Mouse (Mus musculus): ENCODE measurements around the gene Gna13. TPM values are rescaled to one million over a fixed set of nuclear protein-coding genes. Genes with fewer than 3 reads are reported as not detected.
A peak's percentile ranks its signal among the peaks of the same experiment; 100 is the strongest.

Gna13 gene
- polyA plus RNA-seq, 3 experiments from 2014 or later: 57.3 to 78.9 (median 61.4) TPM

DNA sequence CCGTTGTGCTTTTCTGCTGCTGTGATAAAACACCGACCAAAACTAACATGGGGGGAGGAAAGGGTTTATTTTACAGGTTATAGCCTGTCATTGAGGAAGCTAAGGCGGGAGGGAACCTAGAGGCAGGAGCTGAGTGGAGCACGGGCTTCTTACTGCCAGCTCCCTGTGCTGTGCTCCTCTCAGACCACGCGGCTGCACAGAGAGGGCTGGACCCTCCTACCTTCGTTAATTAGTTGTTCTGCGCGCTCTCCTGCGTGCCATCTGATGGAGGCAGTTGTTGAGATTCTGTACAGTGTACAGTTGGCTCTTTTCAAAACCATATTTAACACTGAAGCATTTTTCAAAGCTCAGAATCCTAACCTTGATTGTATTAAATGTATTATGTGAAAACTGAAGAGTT, 14.8 kb downstream of the Gna13 start:
- no peak for ATAC-seq

DNA sequence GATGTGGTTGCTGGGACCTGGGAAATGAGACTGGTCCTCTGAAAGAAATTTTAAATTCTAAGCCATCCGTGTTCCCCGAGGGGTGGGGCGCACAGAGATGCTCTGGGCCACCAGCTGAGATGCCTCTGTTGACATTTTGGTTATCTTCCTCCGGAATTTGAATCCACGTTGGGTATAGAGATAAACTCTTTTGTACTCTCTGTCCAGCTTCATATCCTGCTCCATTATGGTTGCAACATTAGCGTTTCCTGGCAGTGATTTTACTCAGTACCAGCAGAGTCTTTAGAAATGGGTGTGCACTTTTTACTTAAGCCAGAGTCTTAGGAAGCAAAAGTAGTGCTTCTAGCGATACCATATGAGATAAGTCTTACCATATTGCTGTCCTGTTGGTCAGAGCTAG, 15.4 kb downstream of the Gna13 start:
- no peak for ATAC-seq

DNA sequence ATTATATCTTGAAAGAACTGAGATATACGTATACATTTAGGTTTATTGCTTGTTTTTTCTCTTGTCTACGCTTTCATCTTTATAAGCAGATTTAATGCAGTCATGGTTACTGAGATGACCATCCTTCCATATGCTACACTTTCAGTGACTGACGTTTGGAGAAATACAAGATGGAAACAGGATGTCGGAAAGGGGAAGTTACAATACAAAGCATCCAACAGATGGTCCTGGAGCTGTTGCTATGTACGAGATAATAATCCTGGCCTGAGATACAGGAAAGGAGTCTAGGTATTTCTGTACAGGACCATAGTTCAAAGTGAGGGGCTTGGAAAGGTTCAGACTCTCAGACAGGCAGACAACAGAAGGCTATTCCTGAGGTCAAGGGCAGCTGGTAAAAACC, 18.0 kb downstream of the Gna13 start:
- no peak for ATAC-seq

DNA sequence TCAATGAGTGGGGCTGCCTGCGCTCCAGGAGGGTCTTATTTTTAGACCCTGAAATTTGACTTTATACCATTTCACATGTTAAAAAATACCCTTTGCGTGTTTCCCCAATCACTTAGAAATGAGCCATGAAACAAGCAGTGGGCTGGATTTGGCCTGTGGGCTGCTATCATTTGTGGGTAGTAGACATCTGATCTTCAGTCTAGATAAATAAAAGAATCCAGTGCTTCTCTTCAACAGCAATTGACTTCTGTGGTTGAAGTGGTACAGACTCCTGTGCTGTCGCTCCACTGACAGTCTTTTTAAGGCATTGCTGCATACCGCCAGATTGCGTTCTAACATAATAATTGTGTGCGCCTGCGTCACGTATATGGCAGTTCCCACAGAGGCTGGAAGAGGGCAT, 22.7 kb downstream of the Gna13 start:
- ATAC-seq: no peak

DNA sequence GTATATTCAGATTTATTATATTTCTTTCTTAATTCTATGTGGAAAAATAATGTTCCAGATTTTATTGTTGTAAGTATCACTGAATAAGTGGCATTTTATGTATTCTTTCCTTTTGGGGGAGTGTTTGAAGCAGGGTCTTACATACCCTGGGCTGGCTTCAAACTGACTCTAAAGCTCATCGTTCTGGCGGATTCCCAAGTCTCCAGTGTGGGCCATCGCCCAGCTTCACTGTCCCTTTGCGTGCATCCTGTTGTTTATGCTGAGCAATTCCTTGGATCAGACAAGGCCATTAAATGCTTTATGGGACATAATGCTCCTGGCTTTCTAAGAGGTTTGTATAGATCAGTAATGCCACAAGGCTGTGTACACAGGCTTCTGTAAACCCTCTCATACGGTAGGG, 26.4 kb downstream of the Gna13 start:
- ATAC-seq: no peak

DNA sequence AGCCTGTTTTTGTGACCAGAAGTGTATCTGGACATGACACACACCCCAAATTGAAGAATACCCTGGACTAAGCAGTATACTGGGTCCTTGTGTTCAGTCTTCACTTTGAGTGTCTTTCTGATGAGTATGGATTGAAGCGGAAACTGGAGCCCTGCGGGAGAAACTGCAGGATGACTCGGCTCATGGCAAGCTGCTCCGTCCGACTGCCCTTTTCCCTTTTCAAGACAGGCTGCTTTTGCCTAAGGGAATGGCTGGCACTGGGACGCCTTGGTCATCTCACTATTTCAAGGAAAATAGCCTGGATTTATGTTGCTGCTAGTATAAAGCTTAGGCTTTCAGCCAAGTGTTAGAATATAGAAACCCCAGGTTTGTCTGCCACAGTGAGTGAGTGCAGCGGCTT, 28.6 kb downstream of the Gna13 start:
- no peak for ATAC-seq

DNA sequence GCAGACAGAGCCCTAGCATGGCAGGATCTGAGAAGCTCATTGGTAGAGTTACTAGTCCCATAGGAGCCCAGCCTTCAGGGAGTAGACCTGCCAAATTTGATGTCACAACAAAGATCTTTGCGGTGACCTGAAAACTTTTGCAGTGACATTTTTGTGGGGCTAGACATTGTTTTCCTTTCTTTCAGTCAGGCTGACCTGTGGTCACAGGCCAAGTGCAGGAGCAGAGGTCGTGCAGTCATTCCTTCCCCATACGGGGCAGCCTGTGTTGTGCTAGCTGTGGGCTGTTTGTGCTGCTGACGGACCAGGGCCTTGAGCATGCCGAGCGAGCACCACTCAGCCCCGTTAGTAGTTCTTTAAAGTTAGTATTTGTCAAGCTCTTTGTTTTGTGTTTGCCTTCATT, 29.1 kb downstream of the Gna13 start:
- ATAC-seq: no peak

DNA sequence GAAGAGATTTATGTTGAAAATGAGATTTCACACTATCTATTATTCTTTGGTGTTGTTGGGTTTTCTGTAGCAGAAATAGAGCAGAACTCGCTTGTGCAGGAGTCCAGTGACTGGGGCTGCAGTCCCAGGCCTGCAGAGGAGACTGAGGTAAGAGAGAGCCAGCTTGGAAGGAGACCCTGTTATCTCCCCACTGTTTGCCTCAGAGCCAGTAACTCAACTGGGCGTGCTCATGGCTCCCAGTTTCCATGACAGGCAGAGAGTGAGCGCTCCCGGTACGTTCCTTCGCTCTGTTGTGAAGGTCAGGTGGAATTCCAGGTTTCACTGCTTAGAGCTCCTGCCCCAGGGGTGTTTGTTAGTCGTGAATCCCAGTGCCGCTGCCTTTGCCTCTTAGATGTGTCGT, 30.0 kb downstream of the Gna13 start:
- ATAC-seq: no peak

DNA sequence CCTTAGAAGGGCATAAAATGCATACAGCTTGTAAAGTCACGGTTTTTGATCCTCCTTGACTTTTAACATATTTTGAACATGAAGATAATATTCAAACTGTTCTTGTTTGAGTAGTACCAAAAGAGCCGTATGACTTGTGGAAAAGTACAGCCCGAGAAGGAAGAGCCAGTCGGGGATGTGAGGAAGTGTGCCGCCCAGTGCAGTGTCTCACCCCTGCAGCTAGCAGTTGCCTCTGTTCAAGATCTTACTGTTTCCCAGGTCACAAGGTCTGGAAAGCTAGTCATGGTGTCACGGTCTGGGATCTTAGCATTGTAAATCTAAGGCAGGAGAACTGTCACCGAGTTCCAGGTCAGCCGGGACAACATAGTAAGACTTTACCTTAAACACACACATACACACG, 32.1 kb downstream of the Gna13 start:
- no peak for ATAC-seq

DNA sequence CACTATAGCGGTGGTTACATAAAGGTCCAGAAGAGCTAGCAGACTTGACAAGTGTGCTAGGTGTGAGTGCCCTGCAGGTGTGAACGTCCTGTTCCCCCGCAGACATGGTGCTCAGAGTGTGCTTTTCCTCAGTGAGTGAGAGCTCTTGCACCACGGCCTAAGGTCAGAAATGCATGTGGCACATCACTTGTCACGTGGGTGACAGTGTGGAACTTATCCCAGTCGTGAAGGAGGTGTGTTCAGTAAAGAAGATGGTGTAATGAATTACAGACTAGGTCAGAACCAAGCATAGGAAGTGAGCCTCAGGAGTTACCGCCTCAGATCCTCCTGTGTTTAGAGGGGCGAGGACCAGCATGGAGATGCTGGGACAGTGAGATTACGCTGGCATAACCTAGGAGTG, 32.7 kb downstream of the Gna13 start:
- no peak for ATAC-seq

DNA sequence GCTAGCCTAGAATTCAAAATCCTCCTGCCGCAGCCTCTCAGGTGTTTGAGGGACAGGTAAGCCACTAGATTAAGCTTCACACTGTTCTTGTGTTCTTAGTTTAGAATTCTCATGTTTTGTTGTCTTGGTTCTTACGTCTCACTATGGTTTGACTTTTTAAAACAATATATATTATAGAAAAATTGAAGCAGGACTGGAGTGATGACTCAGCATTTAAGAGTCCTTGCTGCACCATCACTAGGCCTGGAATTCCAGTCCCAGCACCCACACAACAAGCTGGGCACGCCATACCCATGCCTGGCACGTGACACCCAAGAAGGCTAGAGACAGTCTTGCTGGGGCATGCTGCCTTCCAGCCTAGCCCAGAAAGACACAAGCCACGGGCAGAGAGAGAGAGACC, 43.8 kb downstream of the Gna13 start:
- no peak for ATAC-seq

DNA sequence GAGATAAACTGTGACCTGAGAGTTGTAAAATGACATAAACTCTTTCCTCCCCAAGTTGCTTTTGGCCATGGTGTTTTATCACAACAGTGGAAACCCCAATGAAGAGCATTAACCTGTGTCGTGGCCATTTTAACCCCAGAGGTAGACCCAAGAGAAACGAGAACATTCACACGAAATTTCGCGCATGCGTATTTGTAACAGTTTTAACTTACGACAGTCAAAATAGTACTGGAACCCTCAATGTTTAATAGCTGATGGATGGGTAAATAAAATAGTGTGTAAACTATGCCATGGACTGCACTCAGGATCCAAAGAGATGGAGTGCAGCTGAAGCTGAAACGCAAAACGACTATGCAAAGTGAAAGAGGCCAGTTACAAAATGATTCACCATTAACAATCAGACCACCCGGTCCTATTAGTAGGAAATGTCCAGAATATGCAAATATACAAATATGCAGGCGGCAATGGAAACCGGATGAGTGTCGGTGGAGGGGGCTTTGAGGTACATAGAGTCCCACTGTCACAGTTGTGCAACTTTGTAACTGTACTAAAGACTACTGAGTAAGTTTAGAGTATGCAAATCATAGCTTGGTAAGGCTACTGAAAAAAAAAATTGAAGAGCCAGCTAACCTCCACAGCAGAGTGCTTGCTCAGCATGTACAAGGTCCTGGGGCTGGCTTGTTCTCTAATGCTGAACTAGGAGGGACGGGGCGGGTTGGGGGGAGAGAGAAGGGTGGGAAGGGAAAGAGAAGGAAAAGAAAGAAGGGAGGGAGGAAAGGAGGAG, 47.8 kb downstream of the Gna13 start:
- ATAC-seq: peak; percentile 51

DNA sequence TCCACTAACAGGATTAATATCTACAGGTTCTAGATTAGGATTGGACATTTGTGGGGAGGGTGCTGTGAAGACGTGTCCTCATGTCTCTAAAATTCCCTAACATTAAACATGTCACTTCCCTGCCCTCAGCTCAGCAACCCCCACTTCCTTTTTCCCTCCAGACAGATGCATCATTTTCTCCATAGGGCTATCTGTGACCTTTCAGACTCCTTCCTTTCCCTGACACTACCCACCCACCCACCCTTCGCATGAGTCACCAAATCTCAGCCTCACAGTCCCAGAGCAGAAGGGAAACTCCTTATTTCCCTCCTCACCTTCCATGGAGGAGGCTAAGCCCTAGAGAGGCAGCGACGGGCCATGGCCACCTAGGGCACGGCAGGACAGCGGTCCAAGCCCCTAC, 51.0 kb downstream of the Gna13 start, which contains the start of gene 9930022D16Rik:
Gene 9930022D16Rik, plus strand, starts transcription at position 301 of the 400 bp plus-strand sequence.
- no peak for ATAC-seq

DNA sequence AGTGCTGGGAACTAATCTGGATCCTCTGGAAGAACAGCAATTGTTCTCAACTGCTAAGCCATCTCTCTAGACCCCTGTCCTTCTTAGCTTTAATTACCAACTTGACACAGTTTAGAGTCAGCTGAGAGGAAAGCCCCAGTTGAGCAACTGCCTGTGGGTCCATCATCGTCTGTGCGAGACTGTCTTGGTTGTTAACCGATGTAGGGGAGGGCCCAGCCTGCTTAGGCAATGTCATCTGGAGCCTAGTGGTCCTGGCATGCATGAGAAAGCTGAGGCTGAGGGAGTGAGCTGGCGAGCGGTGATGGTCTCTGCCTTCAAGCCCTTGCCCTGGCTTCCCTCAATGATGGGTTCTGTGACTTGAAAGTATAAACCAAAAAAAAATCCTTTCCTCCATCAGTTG, 52.2 kb downstream of the Gna13 start:
- no peak for ATAC-seq

DNA sequence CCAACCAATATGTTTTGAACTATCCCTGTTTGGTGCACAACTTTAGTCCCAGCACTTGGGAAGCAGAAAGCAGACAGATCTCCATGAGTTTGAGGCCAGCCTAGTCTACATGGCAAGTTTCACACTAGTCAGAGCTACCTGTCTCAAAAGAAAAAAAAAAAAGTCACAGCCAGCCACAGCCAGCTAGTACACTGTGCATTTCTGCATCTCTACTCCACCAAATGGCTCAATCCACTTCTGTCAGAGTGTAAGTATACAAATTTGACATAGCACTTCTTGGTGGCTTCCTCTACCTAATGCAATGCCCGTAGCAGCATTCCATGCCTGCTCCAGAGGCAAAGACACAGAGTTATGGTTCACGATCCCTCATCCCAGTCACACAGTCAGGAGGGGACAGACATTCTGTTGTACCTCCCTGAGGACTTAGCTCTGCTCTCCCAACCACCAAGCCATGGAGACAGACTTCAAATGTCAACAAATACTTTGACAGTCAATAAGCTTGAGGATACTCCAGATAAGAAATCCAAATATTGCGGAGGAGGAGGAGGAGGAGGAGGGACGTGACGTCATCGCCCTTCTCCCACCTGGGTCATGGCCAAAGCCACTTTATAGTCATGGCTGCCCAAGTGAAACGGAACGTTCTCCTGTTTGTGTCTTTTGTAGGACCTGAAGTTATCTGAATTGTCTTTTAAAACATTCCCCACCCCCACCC, 54.2 kb downstream of the Gna13 start:
- ATAC-seq: no peak

DNA sequence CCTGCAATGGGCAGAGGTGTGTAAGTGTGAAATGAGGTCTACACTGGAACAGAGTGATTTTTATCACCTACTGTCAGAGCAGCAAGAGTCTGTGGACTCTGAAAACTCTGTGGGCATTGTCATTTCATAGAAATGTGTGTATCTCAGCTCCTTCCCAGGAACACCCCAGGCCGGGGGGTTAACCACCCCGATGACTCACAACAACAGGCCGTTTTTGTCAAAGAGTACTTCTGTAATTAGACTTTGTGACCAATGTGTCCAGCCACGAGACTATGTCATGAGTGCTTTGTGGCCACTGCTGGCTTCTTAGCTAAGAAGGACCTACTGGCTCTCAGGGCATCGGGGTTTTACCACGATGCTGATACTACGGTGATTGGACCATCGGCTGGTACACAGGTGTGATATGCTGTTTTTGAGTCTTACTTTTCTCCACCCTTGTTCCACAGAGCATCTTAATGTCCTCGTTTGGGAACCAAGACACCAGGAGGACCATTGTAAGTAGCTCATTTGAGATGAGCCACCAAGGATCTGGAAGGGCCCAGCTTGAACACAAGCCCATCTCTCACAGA, 54.9 kb downstream of the Gna13 start:
- no peak for ATAC-seq

DNA sequence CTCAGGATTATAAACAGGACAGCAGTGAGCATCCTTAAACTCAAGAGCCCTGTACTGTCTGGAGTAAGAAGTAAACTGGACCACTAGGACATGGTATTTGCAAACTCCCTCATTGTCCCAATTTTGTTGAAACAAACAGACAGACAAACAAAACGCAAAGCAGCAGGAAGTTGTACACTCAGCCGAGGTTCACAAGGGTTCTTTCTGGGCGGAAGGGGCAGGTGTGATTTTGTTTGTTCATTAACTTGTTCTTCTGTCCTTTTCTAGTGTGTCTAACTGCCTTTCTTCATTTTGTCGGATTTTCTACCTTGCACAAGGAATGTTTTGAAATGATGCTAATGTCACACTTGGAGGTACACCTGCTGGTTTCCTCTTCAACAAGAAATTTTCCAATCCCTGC, 56.8 kb downstream of the Gna13 start:
- peak; percentile 18 for ATAC-seq

DNA sequence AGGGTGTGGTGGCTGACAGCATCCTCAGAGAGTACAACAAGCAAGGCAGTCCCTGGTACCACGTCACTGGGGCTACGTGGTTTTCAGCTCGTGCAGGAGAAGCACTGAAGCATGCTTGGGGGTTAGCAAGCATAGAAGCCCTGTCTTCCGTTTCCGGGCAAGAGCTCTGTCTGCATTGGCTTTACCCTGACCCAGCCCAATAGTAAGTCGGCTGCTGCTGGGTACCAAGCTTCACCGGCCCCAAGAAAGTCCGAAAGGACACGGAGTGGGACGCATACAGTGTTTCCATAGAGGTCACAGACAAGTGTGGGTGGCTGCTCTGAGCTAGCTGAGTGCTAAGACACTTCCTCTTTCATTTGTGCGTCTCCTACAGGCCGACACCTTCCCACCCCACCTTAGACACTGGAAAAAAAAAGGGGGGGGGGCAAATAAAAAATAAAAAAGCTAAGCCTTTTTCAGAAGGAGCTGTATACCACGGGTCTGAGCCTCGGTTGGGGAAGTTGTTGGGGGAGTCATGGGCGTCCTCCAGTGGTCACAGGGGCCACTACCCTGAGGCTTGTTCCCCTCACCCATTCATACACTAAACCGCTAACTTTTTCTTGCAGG, 57.4 kb downstream of the Gna13 start:
- ATAC-seq: peak; percentile 83

DNA sequence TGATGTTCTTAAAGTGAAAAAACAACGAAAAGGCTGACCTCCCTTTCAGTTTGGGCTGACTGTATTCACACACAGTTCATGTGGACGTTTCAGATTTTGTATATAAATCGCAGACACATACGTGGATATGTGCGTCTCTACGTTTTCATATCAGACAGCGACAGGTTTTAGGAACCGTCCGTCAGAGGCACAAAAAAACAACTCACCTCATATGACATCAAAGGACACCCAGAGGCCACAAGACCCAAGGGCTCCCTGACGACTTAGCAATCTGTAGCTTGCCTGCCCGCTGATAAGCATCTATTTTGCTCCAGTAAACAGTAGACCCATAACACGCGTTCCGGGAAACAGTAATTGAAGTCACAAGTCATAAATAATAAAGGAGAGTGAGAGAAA, 57.9 kb downstream of the Gna13 start:
- ATAC-seq: peak; percentile 36

DNA sequence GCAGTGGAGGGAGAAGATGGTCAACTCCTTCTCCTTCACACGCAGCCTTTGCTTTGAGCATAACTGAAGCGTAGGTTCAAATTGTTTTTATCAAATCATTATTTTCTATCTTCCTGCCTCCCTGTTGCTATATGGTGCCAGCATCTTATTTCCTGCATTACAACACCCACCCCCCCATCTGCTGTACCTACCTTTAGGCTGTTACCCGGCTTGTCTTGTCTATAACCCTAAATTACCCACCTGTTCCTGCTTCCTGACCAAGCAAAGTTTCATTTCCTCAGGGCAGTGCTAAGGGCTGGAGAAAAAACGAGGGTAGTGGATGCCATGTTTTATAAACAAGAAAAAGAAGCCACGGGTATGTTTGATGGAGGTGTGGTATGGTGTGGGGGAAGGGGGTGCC, 58.6 kb downstream of the Gna13 start:
- no peak for ATAC-seq

DNA sequence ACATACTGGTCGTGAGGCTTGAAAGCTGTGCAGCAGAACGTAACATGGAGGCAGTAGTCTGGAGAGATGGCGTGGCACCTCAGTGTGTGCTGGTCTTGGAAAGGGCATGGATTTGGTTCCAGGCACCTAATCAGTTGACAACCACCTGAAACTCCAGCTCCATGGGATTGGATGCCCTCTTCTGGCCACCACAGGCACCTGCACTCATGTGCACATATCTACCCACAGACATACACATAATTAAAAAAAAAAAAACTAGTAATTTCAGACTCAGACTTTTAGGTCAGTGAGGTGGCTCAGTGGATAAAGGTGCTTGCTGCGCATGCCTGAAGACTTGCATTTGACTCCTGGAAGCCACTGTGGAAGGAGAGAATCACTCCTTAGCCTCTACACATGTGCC, 59.6 kb downstream of the Gna13 start:
- ATAC-seq: no peak

DNA sequence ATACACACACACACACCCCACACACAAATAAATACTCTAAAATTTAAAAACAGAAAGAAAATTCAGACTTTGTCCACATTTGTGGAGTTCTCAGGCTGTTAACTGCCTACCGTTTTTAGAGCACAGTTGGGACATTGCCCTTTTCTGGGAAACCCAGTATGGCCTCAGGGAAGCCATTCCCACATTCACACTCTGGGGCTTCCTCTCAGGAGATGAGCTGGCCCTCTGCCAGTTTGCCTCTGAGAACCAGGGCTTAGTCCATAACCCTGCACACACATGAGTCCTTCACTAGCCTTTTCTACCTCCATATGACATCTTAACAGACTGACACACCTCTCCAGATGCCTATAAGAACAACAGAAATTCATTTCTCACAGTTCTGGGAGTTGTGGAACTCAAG, 60.7 kb downstream of the Gna13 start:
- ATAC-seq: no peak

All from inflammation-experienced regulatory T-cells, adult 6 months (primary cell).